Mouse (Mus musculus) myocyte (in vitro differentiated cells): ENCODE data around the gene Gm48551.

Experiments used
- CEBPB ChIP-seq: IDR thresholded peaks from 2 replicates; pipeline ENCODE4 v1.6.1; 2011; ENCODE audit warnings: mild to moderate bottlenecking, moderate library complexity; ENCODE audit not compliant: poor library complexity, insufficient read depth, severe bottlenecking
- USF1 ChIP-seq: IDR thresholded peaks from one replicate; pipeline ENCODE4 v1.6.1; 2011; ENCODE audit warnings: low read depth, mild to moderate bottlenecking, control low read depth, moderate library complexity

GRCm38 (mm10) chr10:81422191-81422590, 37.9 kb downstream of the Gm48551 start:
- TF ChIP-seq USF1, result no peak
- no peak for TF ChIP-seq CEBPB
